Mouse (Mus musculus) liver, embryonic 13.5 days (tissue): ENCODE results near the gene Cdkl4. TPM values are rescaled to one million over a fixed set of nuclear protein-coding genes. Genes with fewer than 3 reads are reported as not detected.

Experiments
- ATAC-seq: fragments of 200-750 bp; cut with Nextera tagmentation; 2 replicates; pipeline ENCODE4 v1.8.0; 2017; ENCODE audit warnings: low read depth, mild to moderate bottlenecking, moderate number of reproducible peaks, moderate library complexity
- DNase-seq: peaks from one replicate; pipeline ENCODE4 v3.0.0; 2022
- H3K27ac ChIP-seq: fragments of 300-500 bp; sonication (generic); 2 replicates; pipeline ENCODE4 v1.5.1; 2015; ENCODE audit warnings: moderate library complexity, mild to moderate bottlenecking, inconsistent platforms
- H3K27me3 ChIP-seq: fragments of 300-500 bp; sonication (generic); 2 replicates; pipeline ENCODE4 v1.6.1; 2015; ENCODE audit warnings: mild to moderate bottlenecking, inconsistent platforms
- H3K36me3 ChIP-seq: fragments of 300-500 bp; sonication (generic); 2 replicates; pipeline ENCODE4 v1.6.1; 2015; ENCODE audit warnings: mild to moderate bottlenecking, inconsistent platforms
- H3K4me1 ChIP-seq: fragments of 300-500 bp; sonication (generic); replicated peaks from 2 replicates; pipeline ENCODE4 v1.6.1; 2015; ENCODE audit warnings: inconsistent platforms
- H3K4me2 ChIP-seq: fragments of 300-500 bp; sonication (generic); 2 replicates; pipeline ENCODE4 v1.6.1; 2015; ENCODE audit warnings: inconsistent platforms, mild to moderate bottlenecking, moderate library complexity
- H3K4me3 ChIP-seq: fragments of 300-500 bp; sonication (generic); replicated peaks from 2 replicates; pipeline ENCODE4 v1.5.1; 2015; ENCODE audit warnings: mild to moderate bottlenecking, inconsistent platforms
- H3K9ac ChIP-seq: fragments of 300-500 bp; sonication (generic); 2 replicates; pipeline ENCODE4 v1.6.1; 2015; ENCODE audit warnings: mild to moderate bottlenecking, inconsistent platforms
- H3K9me3 ChIP-seq: fragments of 300-500 bp; sonication (generic); replicated peaks from 2 replicates; pipeline ENCODE4 v1.6.1; 2016; ENCODE audit warnings: inconsistent platforms
- WGBS: fragments of 180-500 bp; shearing (Covaris S2); methylation state at CpG from one replicate; pipeline ENCODE4 v1.1.7; 2015; ENCODE audit not compliant: insufficient replicate concordance; 5-methylcytosine and 5-hydroxymethylcytosine counted together
- polyA plus RNA-seq: library from polyadenylated mRNA; unstranded; fragments of >200 nt; fragmentation: Nextera tagmentation; extraction: Ambion mirVana; gene quantifications from 2 replicates; pipeline ENCODE4 v1.2.1, GENCODE M21; 2015

The Cdkl4 gene
- polyA plus RNA-seq, 1 experiment from 2014 or later = 0.15 TPM

GRCm38 (mm10) chr17:80497183-80497601 is 80.4 kb downstream of the Cdkl4 start:
- no peaks in the 10 kb centered on the region for H3K9me3 ChIP-seq
- no peak overlapping the region for H3K27ac ChIP-seq
- ATAC-seq = no peak
- no peak overlapping the region for H3K4me2 ChIP-seq
- no peak overlapping the region for H3K4me3 ChIP-seq
- 81% methylated on average over 9 of the region's 9 CpGs for WGBS
- H3K4me1 ChIP-seq = peaks cover 19% of the 10 kb centered on the region
- H3K27me3 ChIP-seq = no peaks in the 10 kb centered on the region
- H3K9ac ChIP-seq = no peak overlapping the region
- DNase-seq = no peak
- H3K36me3 ChIP-seq = no peaks in the 10 kb centered on the region

GRCm38 (mm10) chr17:80496607-80497170 is 80.9 kb downstream of the Cdkl4 start:
- DNase-seq (no peak), ATAC-seq (no peak)
- peaks cover 16% of the 10 kb centered on the region for H3K4me1 ChIP-seq
- H3K27ac ChIP-seq = no peak overlapping the region
- no peaks in the 10 kb centered on the region for H3K36me3 ChIP-seq
- H3K4me2 ChIP-seq = no peak overlapping the region
- H3K4me3 ChIP-seq = no peak overlapping the region
- no peak overlapping the region for H3K9ac ChIP-seq
- H3K27me3 ChIP-seq = no peaks in the 10 kb centered on the region
- no peaks in the 10 kb centered on the region for H3K9me3 ChIP-seq
- 77% methylated on average over 8 of the region's 8 CpGs for WGBS

GRCm38 (mm10) chr17:80496185-80496584 is 81.4 kb downstream of the Cdkl4 start:
- no peaks in the 10 kb centered on the region for H3K36me3 ChIP-seq
- H3K9me3 ChIP-seq = no peaks in the 10 kb centered on the region
- peaks cover 14% of the 10 kb centered on the region for H3K4me1 ChIP-seq
- DNase-seq = no peak
- 73% methylated on average over 6 of the region's 6 CpGs for WGBS
- no peak overlapping the region for H3K27ac ChIP-seq
- H3K4me2 ChIP-seq = no peak overlapping the region
- H3K9ac ChIP-seq = no peak overlapping the region
- H3K4me3 ChIP-seq = no peak overlapping the region
- H3K27me3 ChIP-seq = no peaks in the 10 kb centered on the region
- no peak for ATAC-seq

GRCm38 (mm10) chr17:80493891-80494290 is 83.7 kb downstream of the Cdkl4 start:
- WGBS = 52% methylated on average over 1 of the region's 1 CpGs
- Histone ChIP-seq H3K4me3 (no peak overlapping the region), H3K4me1 (0 out of 2 replicates have a peak, but pooled peaks cover 5% of the 10 kb centered on the region), H3K9me3 (no peaks in the 10 kb centered on the region), H3K27me3 (no peaks in the 10 kb centered on the region), H3K36me3 (no peaks in the 10 kb centered on the region), H3K4me2 (no peak overlapping the region), H3K27ac (no peak overlapping the region), H3K9ac (no peak overlapping the region)
- ATAC-seq (no peak), DNase-seq (no peak)

GRCm38 (mm10) chr17:80492811-80493210 is 84.8 kb downstream of the Cdkl4 start:
- DNase-seq = no peak
- no peaks in the 10 kb centered on the region for H3K27me3 ChIP-seq
- H3K4me2 ChIP-seq = no peak overlapping the region
- no peak overlapping the region for H3K9ac ChIP-seq
- H3K4me1 ChIP-seq = 0 out of 2 replicates have a peak, but pooled peaks cover 5% of the 10 kb centered on the region
- ATAC-seq = no peak
- no peak overlapping the region for H3K4me3 ChIP-seq
- WGBS = 67% methylated on average over 4 of the region's 4 CpGs
- H3K27ac ChIP-seq = no peak overlapping the region
- no peaks in the 10 kb centered on the region for H3K9me3 ChIP-seq
- H3K36me3 ChIP-seq = no peaks in the 10 kb centered on the region

- DNase-seq = no peak
- WGBS = 72% methylated on average over 4 of the region's 4 CpGs
- no peak overlapping the region for H3K4me3 ChIP-seq
Observed at GRCm38 (mm10) chr17:80492274-80492673, 85.3 kb downstream of the Cdkl4 start.

GRCm38 (mm10) chr17:80490166-80490565 is 87.4 kb downstream of the Cdkl4 start:
- 0 out of 2 replicates have a peak, but pooled peaks cover 2% of the 10 kb centered on the region for H3K4me1 ChIP-seq
- no peak for DNase-seq
- ATAC-seq = no peak
- no peak overlapping the region for H3K4me2 ChIP-seq
- no peaks in the 10 kb centered on the region for H3K27me3 ChIP-seq
- no peaks in the 10 kb centered on the region for H3K9me3 ChIP-seq
- H3K4me3 ChIP-seq = no peak overlapping the region
- no peak overlapping the region for H3K9ac ChIP-seq
- H3K27ac ChIP-seq = no peak overlapping the region
- 57% methylated on average over 5 of the region's 5 CpGs for WGBS
- H3K36me3 ChIP-seq = no peaks in the 10 kb centered on the region

More at GRCm38 (mm10) chr17:80492274-80492673, 85.3 kb downstream of the Cdkl4 start:
- Histone ChIP-seq H3K9me3 (no peaks in the 10 kb centered on the region), H3K36me3 (no peaks in the 10 kb centered on the region), H3K4me2 (no peak overlapping the region), H3K9ac (no peak overlapping the region), H3K4me1 (0 out of 2 replicates have a peak, but pooled peaks cover 5% of the 10 kb centered on the region), H3K27me3 (no peaks in the 10 kb centered on the region), H3K27ac (no peak overlapping the region)
- no peak for ATAC-seq

GRCm38 (mm10) chr17:80488918-80489317 is 88.7 kb downstream of the Cdkl4 start:
- no peak overlapping the region for H3K27ac ChIP-seq
- no peaks in the 10 kb centered on the region for H3K36me3 ChIP-seq
- H3K27me3 ChIP-seq = no peaks in the 10 kb centered on the region
- no peak overlapping the region for H3K9ac ChIP-seq
- ATAC-seq (no peak), DNase-seq (no peak)
- H3K4me3 ChIP-seq = no peak overlapping the region
- no peaks in the 10 kb centered on the region for H3K9me3 ChIP-seq
- 65% methylated on average over 3 of the region's 3 CpGs for WGBS
- H3K4me1 ChIP-seq = 0 out of 2 replicates have a peak, but pooled peaks cover 2% of the 10 kb centered on the region
- no peak overlapping the region for H3K4me2 ChIP-seq

GRCm38 (mm10) chr17:80485160-80485559 is 92.5 kb downstream of the Cdkl4 start:
- no peaks in the 10 kb centered on the region for H3K36me3 ChIP-seq
- no peak for ATAC-seq
- no peaks in the 10 kb centered on the region for H3K27me3 ChIP-seq
- H3K9ac ChIP-seq = no peak overlapping the region
- no peak overlapping the region for H3K27ac ChIP-seq
- H3K9me3 ChIP-seq = no peaks in the 10 kb centered on the region
- 41% methylated on average over 5 of the region's 5 CpGs for WGBS
- DNase-seq = no peak
- peaks cover 33% of the 10 kb centered on the region for H3K4me1 ChIP-seq
- H3K4me2 ChIP-seq = no peak overlapping the region
- H3K4me3 ChIP-seq = no peak overlapping the region

- WGBS = 45% methylated on average over 7 of the region's 7 CpGs
- H3K27ac ChIP-seq = peak overlapping the region; percentile 92
Observed at GRCm38 (mm10) chr17:80480855-80481224, 96.8 kb downstream of the Cdkl4 start.

GRCm38 (mm10) chr17:80480031-80480854 is 97.4 kb downstream of the Cdkl4 start, which contains the start of gene Sos1:
Gene Sos1 (minus strand): TSS chr17:80480453.
- peak; percentile 91 for DNase-seq
- Histone ChIP-seq H3K9ac (peak within 1 kb of the TSS; percentile 95), H3K27me3 (no peaks in the 10 kb centered on the region), H3K9me3 (no peaks in the 10 kb centered on the region), H3K36me3 (0 out of 2 replicates have a peak, but pooled peaks cover 3% of the 10 kb centered on the region), H3K4me2 (peak within 1 kb of the TSS; percentile 90), H3K27ac (peak within 1 kb of the TSS; percentile 92), H3K4me3 (peak within 1 kb of the TSS; percentile 91), H3K4me1 (peaks cover 67% of the 10 kb centered on the region)
- WGBS = under 1% methylated on average over 84 of the region's 90 CpGs
- ATAC-seq = peak; percentile 81

More at GRCm38 (mm10) chr17:80480855-80481224, 96.8 kb downstream of the Cdkl4 start:
- peak overlapping the region; percentile 95 for H3K9ac ChIP-seq
- no peaks in the 10 kb centered on the region for H3K27me3 ChIP-seq
- H3K4me2 ChIP-seq = peak overlapping the region; percentile 90
- DNase-seq (no peak), ATAC-seq (no peak)
- H3K36me3 ChIP-seq = 0 out of 2 replicates have a peak, but pooled peaks cover 3% of the 10 kb centered on the region
- peak overlapping the region; percentile 91 for H3K4me3 ChIP-seq
- H3K9me3 ChIP-seq = no peaks in the 10 kb centered on the region
- peaks cover 67% of the 10 kb centered on the region for H3K4me1 ChIP-seq
